Mouse (Mus musculus) lung, adult 2 months (tissue): ENCODE results near the gene Dstn. TPM values are rescaled to one million over a fixed set of nuclear protein-coding genes. Genes with fewer than 3 reads are reported as not detected.

Experiments used
- DNase-seq: peaks from one replicate; pipeline ENCODE4 v3.0.0; 2022
- H3K4me1 ChIP-seq: fragments of 200-500 bp; 2 replicates; pipeline ENCODE4 v1.6.1; 2011; ENCODE audit warnings: low read length; ENCODE audit not compliant: control insufficient read depth, insufficient read depth
- H3K4me3 ChIP-seq: fragments of 200-500 bp; replicated peaks from 2 replicates; pipeline ENCODE3; 2011; ENCODE audit warnings: low read depth, mild to moderate bottlenecking, control low read depth, low read length; ENCODE audit errors: extremely low read depth
- CTCF ChIP-seq: fragments of 200-500 bp; IDR thresholded peaks from 2 replicates; pipeline ENCODE4 v1.5.1; 2011; ENCODE audit warnings: mild to moderate bottlenecking, low read length, control low read depth; ENCODE audit not compliant: insufficient read depth
- POLR2A ChIP-seq: fragments of 200-500 bp; IDR thresholded peaks from 2 replicates; pipeline ENCODE4 v1.6.1; 2011; ENCODE audit warnings: low read depth, mild to moderate bottlenecking, control low read depth, low read length, borderline replicate concordance; ENCODE audit errors: extremely low read depth
- WGBS: fragments of 180-500 bp; shearing (Covaris S2); methylation state at CpG from one replicate; pipeline ENCODE4 v1.1.7; 2018; 5-methylcytosine and 5-hydroxymethylcytosine counted together
- polyA plus RNA-seq: library from polyadenylated mRNA; depleted of rRNA; stranded (reverse); fragments of >200 nt; gene quantifications from 2 replicates; pipeline ENCODE4 v1.2.3, GENCODE M21; 2012; rRNA removed

The Dstn gene
- polyA plus RNA-seq, 1 experiment, result 80.1 TPM

DNA sequence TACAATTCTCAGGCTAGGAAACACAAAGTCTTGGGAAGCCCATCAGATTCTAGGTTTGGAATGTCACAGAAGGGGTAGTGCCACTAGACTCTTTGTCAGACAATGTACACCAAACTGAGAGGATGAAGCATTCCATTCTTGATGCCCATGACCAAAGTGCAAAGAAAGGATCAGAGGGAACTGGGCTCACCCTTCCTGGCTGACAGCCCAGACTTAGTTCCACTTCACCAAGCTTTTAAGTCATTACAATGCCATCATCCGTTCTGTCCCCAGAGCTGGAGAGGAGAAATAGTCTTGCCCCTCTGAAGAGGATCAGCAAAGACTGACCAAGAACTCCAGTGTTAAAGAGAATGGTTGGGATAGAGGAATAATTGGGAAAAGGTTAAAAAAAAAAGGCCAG is 75.9 kb downstream of the Dstn start:
- H3K4me3 ChIP-seq, result no peak overlapping the region
- no peak for DNase-seq
- 7% methylated on average over 1 of the region's 1 CpGs for WGBS
- no peak for TF ChIP-seq POLR2A
- TF ChIP-seq CTCF, result no peak
- H3K4me1 ChIP-seq, result peaks cover 29% of the 10 kb centered on the region

GRCm38 (mm10) chr2:143991964-143992672 is 77.0 kb downstream of the Dstn start:
- no peak for DNase-seq
- TF ChIP-seq POLR2A (no peak), CTCF (no peak)
- 85% methylated on average over 7 of the region's 7 CpGs for WGBS

More at GRCm38 (mm10) chr2:143991964-143992672, 77.0 kb downstream of the Dstn start:
- peaks cover 29% of the 10 kb centered on the region for H3K4me1 ChIP-seq
- no peak overlapping the region for H3K4me3 ChIP-seq

Other genes with a start within 250 kb of the Dstn start
- gene Bfsp1, start 52.1 kb upstream of the Dstn start, polyA plus RNA-seq, result 1.3 and 1.5 TPM in 2 replicates
- gene Rrbp1, start 95.9 kb downstream of the Dstn start, polyA plus RNA-seq, result 68.8 and 78.1 TPM in 2 replicates
- gene Banf2, start 117.7 kb downstream of the Dstn start, polyA plus RNA-seq, result not detected in 2 replicates